Mouse (Mus musculus): ENCODE measurements around the gene Angptl8.
A peak's percentile ranks its signal among the peaks of the same experiment; 100 is the strongest.
"Not testable (repeated sequence)": the region's sequence is repeated elsewhere in the genome, so short reads cannot be mapped to it uniquely, and the experiment has no call there.

The Angptl8 gene

GRCm38 (mm10) chr9:21849691-21850677, 14.7 kb downstream of the Angptl8 start:
- DNase-seq (ENCODE audit: low read depth, low spot score), result peak; percentile 66

GRCm38 (mm10) chr9:21851084-21851483, 15.8 kb downstream of the Angptl8 start:
- DNase-seq (ENCODE audit: low read depth, low spot score), result no peak

- DNase-seq (ENCODE audit: low read depth, low spot score), result peak; percentile 96
Measured at GRCm38 (mm10) chr9:21852128-21853091, 17.1 kb downstream of the Angptl8 start, which contains the start of gene Dock6. Dock6 (minus strand) TSS chr9:21852635.

GRCm38 (mm10) chr9:21853961-21854360, 18.7 kb downstream of the Angptl8 start:
- no peak for DNase-seq (ENCODE audit: low read depth, low spot score)

- no peak for DNase-seq (ENCODE audit: low read depth, low spot score)
Measured at GRCm38 (mm10) chr9:21854894-21855293, 19.6 kb downstream of the Angptl8 start.

- no peak for DNase-seq (ENCODE audit: low read depth, low spot score)
Measured at GRCm38 (mm10) chr9:21857501-21857900, 22.2 kb downstream of the Angptl8 start.

GRCm38 (mm10) chr9:21858084-21858483, 22.8 kb downstream of the Angptl8 start:
- DNase-seq (ENCODE audit: low read depth, low spot score), result no peak

- DNase-seq (ENCODE audit: low read depth, low spot score), result peak; percentile 62
Measured at GRCm38 (mm10) chr9:21859606-21860005, 24.3 kb downstream of the Angptl8 start.

- DNase-seq (ENCODE audit: low read depth, low spot score), result not testable (repeated sequence)
Measured at GRCm38 (mm10) chr9:21860349-21860748, 25.0 kb downstream of the Angptl8 start.

- peak; percentile 76 for DNase-seq (ENCODE audit: low read depth, low spot score)
Measured at GRCm38 (mm10) chr9:21862181-21862580, 26.9 kb downstream of the Angptl8 start.

- DNase-seq (ENCODE audit: low read depth, low spot score), result no peak
Measured at GRCm38 (mm10) chr9:21865673-21866398, 30.5 kb downstream of the Angptl8 start.

- DNase-seq (ENCODE audit: low read depth, low spot score), result peak; percentile 63
Measured at GRCm38 (mm10) chr9:21866641-21867040, 31.3 kb downstream of the Angptl8 start.

GRCm38 (mm10) chr9:21867726-21868125, 32.4 kb downstream of the Angptl8 start:
- no peak for DNase-seq (ENCODE audit: low read depth, low spot score)

- DNase-seq (ENCODE audit: low read depth, low spot score), result peak; percentile 48
Measured at GRCm38 (mm10) chr9:21869290-21869689, 34.0 kb downstream of the Angptl8 start.

GRCm38 (mm10) chr9:21870879-21871524, 35.7 kb downstream of the Angptl8 start:
- DNase-seq (ENCODE audit: low read depth, low spot score), result peak; percentile 73

- no peak for DNase-seq (ENCODE audit: low read depth, low spot score)
Measured at GRCm38 (mm10) chr9:21872204-21872603, 36.9 kb downstream of the Angptl8 start.

- DNase-seq (ENCODE audit: low read depth, low spot score), result peak; percentile 71
Measured at GRCm38 (mm10) chr9:21876601-21877000, 41.3 kb downstream of the Angptl8 start.
